Mouse (Mus musculus) G1E (cell line): ENCODE measurements around the gene Maml2.

Experiments used
- CTCF ChIP-seq: IDR thresholded peaks from 2 replicates; pipeline ENCODE4 v1.5.1; 2012; ENCODE audit warnings: low read depth, low read length, inconsistent platforms, mixed read lengths
- TAL1 ChIP-seq: conservative IDR thresholded peaks from 2 replicates; pipeline ENCODE4 v1.6.1; 2012; ENCODE audit warnings: low read depth, low read length, inconsistent platforms, mixed read lengths

GRCm38 (mm10) chr9:13749675-13749998 is 451.9 kb downstream of the Maml2 start:
- TF ChIP-seq CTCF (no peak), TAL1 (no peak)
